Mouse (Mus musculus) heart, postnatal 0 days (tissue): Measurements from ENCODE around the gene Grasp.

ENCODE experiments used
- CTCF ChIP-seq: IDR thresholded peaks from 2 replicates; pipeline ENCODE4 v1.5.1; 2016; ENCODE audit warnings: antibody characterized with exemption, control low read depth, low read depth
- EP300 ChIP-seq: IDR thresholded peaks from 2 replicates; pipeline ENCODE4 v1.6.1; 2016; ENCODE audit warnings: antibody characterized with exemption, low read depth

- no peak for TF ChIP-seq CTCF
- TF ChIP-seq EP300, result 0 out of 2 replicates have a peak, but pooled peaks have one; percentile 28
Observed at GRCm38 (mm10) chr15:101247155-101247498, 23.1 kb downstream of the Grasp start.
